Mouse (Mus musculus) kidney, embryonic 15.5 days (tissue): Measurements from ENCODE around the gene Tent5b. TPM values are rescaled to one million over a fixed set of nuclear protein-coding genes. Genes with fewer than 3 reads are reported as not detected.

Experiments
- ATAC-seq: fragments of 200-750 bp; cut with Nextera tagmentation; replicated peaks from 2 replicates; pipeline ENCODE4 v1.8.0; 2017; ENCODE audit warnings: moderate TSS enrichment; ENCODE audit not compliant: low FRiP score
- H3K27ac ChIP-seq: fragments of 300-500 bp; sonication (generic); 2 replicates; pipeline ENCODE4 v1.5.1; 2015; ENCODE audit warnings: mild to moderate bottlenecking, inconsistent platforms
- H3K27me3 ChIP-seq: fragments of 300-500 bp; sonication (generic); 2 replicates; pipeline ENCODE4 v1.6.1; 2015; ENCODE audit warnings: inconsistent platforms
- H3K36me3 ChIP-seq: fragments of 300-500 bp; sonication (generic); 2 replicates; pipeline ENCODE4 v1.6.1; 2015; ENCODE audit warnings: inconsistent platforms
- H3K4me1 ChIP-seq: fragments of 300-500 bp; sonication (generic); 2 replicates; pipeline ENCODE4 v1.6.1; 2015; ENCODE audit warnings: inconsistent platforms
- H3K4me2 ChIP-seq: fragments of 300-500 bp; sonication (generic); 2 replicates; pipeline ENCODE4 v1.6.1; 2015; ENCODE audit warnings: moderate library complexity, mild to moderate bottlenecking, inconsistent platforms
- H3K4me3 ChIP-seq: fragments of 300-500 bp; sonication (generic); replicated peaks from 2 replicates; pipeline ENCODE4 v1.5.1; 2015; ENCODE audit warnings: mild to moderate bottlenecking, inconsistent platforms
- H3K9ac ChIP-seq: fragments of 300-500 bp; sonication (generic); 2 replicates; pipeline ENCODE4 v1.6.1; 2015; ENCODE audit warnings: mild to moderate bottlenecking, inconsistent platforms
- H3K9me3 ChIP-seq: fragments of 300-500 bp; sonication (generic); replicated peaks from 2 replicates; pipeline ENCODE4 v1.6.1; 2016; ENCODE audit warnings: inconsistent platforms
- WGBS: fragments of 180-500 bp; shearing (Covaris S2); methylation state at CpG from one replicate; pipeline ENCODE4 v1.1.7; 2015; ENCODE audit warnings: mixed read lengths; 5-methylcytosine and 5-hydroxymethylcytosine counted together
- polyA plus RNA-seq: library from polyadenylated mRNA; unstranded; fragments of >200 nt; fragmentation: Nextera tagmentation; extraction: Ambion mirVana; gene quantifications from 2 replicates; pipeline ENCODE4 v1.2.1, GENCODE M21; 2015

Tent5b gene
- polyA plus RNA-seq, 1 experiment from 2014 or later = 1.3 TPM

GRCm38 (mm10) chr4:133493895-133494294, 14.0 kb downstream of the Tent5b start:
- WGBS = 18% methylated on average over 11 of the region's 12 CpGs
- Histone ChIP-seq H3K36me3 (no peaks in the 10 kb centered on the region), H3K9me3 (no peaks in the 10 kb centered on the region), H3K4me1 (peaks cover 45% of the 10 kb centered on the region), H3K27ac (peak overlapping the region; percentile 4; the same call in 1 of the 2 replicates), H3K4me2 (peak overlapping the region; percentile 64), H3K4me3 (peak overlapping the region; percentile 38), H3K9ac (no peak overlapping the region), H3K27me3 (peaks cover 47% of the 10 kb centered on the region)
- ATAC-seq = no peak

DNA sequence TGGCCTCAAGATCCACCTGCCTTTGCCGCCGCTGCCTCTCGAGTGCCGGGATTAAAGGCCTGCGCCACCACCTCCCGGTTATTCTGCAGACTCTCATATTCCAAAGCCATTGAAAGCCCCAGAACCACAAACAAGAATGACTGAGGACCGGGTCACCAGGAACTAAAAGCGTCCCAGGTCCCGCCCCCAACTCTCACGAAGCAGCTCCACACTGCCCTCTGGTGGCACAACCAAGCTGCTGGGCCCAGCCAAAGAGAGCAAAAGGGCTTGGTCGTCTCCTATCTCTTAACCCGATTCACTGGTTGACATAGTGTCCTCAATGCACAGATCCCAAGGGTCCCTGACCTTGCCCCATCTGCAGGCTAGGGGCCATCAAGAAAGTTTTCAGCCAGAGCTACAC, 14.5 kb downstream of the Tent5b start:
- 1% methylated on average over 12 of the region's 12 CpGs for WGBS
- ATAC-seq = peak; percentile 19; the same call in 1 of the 2 replicates

DNA sequence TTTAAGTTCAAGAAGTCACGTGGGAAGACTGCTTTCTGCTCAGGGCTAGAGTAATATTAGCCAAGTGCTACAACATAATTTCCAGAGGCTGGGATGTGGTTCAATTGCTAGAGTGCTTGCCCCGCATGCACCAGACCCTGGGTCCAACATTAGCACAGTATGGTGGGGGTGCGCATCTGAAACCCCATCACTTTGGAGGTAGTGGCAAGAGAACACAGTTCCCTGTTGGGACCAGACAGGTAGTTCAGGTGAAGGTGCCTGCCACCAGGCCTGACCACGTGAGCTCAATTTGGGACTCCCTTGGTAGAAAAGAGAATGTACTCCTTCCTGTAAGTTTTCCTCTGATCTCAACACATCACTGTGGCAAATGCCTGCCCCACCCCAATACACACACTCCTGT, 14.9 kb downstream of the Tent5b start:
- H3K4me2 ChIP-seq = peak overlapping the region; percentile 64; the same call in 1 of the 2 replicates
- no peak overlapping the region for H3K9ac ChIP-seq
- ATAC-seq = no peak
- 66% methylated on average over 4 of the region's 4 CpGs for WGBS
- H3K36me3 ChIP-seq = no peaks in the 10 kb centered on the region
- no peaks in the 10 kb centered on the region for H3K9me3 ChIP-seq
- H3K27me3 ChIP-seq = peaks cover 57% of the 10 kb centered on the region
- peaks cover 41% of the 10 kb centered on the region for H3K4me1 ChIP-seq
- no peak overlapping the region for H3K4me3 ChIP-seq
- H3K27ac ChIP-seq = no peak overlapping the region

More for the DNA sequence above, 14.5 kb downstream of the Tent5b start:
- no peak overlapping the region for H3K9ac ChIP-seq
- peaks cover 52% of the 10 kb centered on the region for H3K27me3 ChIP-seq
- H3K4me2 ChIP-seq = peak overlapping the region; percentile 64
- peaks cover 45% of the 10 kb centered on the region for H3K4me1 ChIP-seq
- no peaks in the 10 kb centered on the region for H3K9me3 ChIP-seq
- H3K27ac ChIP-seq = peak overlapping the region; percentile 4; the same call in 1 of the 2 replicates
- peak overlapping the region; percentile 38 for H3K4me3 ChIP-seq
- H3K36me3 ChIP-seq = no peaks in the 10 kb centered on the region

DNA sequence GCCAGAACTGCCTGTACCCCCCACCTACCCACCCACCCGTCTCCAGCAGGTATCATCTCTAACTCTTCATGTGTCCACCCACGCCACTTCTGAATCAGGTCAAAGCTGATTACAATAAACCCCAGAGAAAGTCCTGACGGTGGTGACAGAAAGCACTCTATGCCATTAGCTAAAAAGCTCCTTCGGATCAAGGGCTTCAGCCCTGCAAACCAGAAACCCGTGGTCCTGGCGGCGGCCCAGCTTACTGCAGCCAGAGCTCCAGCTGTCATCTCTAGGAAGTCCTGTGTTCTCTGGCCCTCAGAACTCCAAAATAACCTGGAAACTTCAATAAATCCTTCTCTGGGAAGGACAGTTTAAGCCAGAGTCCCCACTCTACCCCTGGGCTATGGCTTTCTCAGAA, 15.8 kb downstream of the Tent5b start:
- H3K27ac ChIP-seq = no peak overlapping the region
- no peak for ATAC-seq
- no peak overlapping the region for H3K4me3 ChIP-seq
- no peak overlapping the region for H3K9ac ChIP-seq
- 33% methylated on average over 7 of the region's 7 CpGs for WGBS
- no peak overlapping the region for H3K4me2 ChIP-seq
- peaks cover 41% of the 10 kb centered on the region for H3K4me1 ChIP-seq
- H3K36me3 ChIP-seq = no peaks in the 10 kb centered on the region
- H3K9me3 ChIP-seq = no peaks in the 10 kb centered on the region
- peaks cover 65% of the 10 kb centered on the region for H3K27me3 ChIP-seq

GRCm38 (mm10) chr4:133496738-133497445, 17.0 kb downstream of the Tent5b start:
- Histone ChIP-seq H3K4me1 (peaks cover 37% of the 10 kb centered on the region), H3K27me3 (peaks cover 77% of the 10 kb centered on the region), H3K4me3 (peak overlapping the region; percentile 62; the same call in 1 of the 2 replicates), H3K36me3 (no peaks in the 10 kb centered on the region), H3K4me2 (peak overlapping the region; percentile 100; the same call in 1 of the 2 replicates), H3K27ac (no peak overlapping the region), H3K9ac (no peak overlapping the region), H3K9me3 (no peaks in the 10 kb centered on the region)
- 20% methylated on average over 6 of the region's 6 CpGs for whole genome bisulfite sequencing
- no peak for ATAC-seq

DNA sequence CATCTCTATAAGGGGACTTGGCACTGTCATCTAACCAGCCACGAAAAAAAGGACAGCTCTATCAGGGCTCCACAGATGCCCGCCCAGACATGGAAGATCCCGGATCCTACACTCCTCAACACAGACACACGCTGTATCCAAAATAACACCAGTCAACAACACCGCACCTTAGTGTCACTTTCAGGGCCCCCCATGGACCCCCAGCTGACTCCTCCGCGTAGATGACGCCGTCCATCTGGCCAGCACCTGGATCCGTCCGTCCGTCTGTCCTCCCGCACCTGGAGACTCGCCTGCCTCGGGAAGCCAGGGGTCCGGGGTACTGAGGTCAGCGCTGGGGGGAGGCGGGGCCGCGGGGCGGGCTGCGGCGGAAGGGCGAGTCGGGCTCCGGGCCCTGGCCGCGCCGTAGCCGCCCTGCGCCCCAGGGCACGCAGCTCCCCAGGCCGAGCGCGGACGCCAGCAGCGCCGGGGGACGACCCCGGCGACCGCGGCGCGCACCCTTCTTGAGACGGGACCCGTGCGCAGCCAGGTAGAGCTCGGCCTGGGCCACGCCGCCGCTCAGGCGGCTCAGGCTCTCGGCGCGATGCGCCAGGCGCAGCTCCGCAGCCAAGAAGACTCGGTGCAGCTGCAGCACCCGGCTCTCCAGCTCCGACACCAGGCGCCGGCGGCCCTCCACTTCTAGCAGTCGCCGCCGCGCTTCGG, 17.7 kb downstream of the Tent5b start:
- no peaks in the 10 kb centered on the region for H3K36me3 ChIP-seq
- peaks cover 35% of the 10 kb centered on the region for H3K4me1 ChIP-seq
- peak overlapping the region; percentile 62 for H3K4me3 ChIP-seq
- peak; percentile 16; the same call in 1 of the 2 replicates for ATAC-seq
- no peak overlapping the region for H3K27ac ChIP-seq
- H3K4me2 ChIP-seq = peak overlapping the region; percentile 100
- peak overlapping the region; percentile 55 for H3K9ac ChIP-seq
- H3K27me3 ChIP-seq = peaks cover 84% of the 10 kb centered on the region
- H3K9me3 ChIP-seq = no peaks in the 10 kb centered on the region
- 1% methylated on average over 64 of the region's 70 CpGs for WGBS

- 1% methylated on average over 50 of the region's 53 CpGs for WGBS
Observed at GRCm38 (mm10) chr4:133498160-133498724, 18.3 kb downstream of the Tent5b start, which contains the start of gene Trnp1. Gene Trnp1 (minus strand): TSS chr4:133498550.

GRCm38 (mm10) chr4:133501514-133501913, 21.6 kb downstream of the Tent5b start:
- no peak overlapping the region for H3K4me3 ChIP-seq
- WGBS = 68% methylated on average over 7 of the region's 7 CpGs
- no peaks in the 10 kb centered on the region for H3K36me3 ChIP-seq
- H3K4me1 ChIP-seq = peaks cover 27% of the 10 kb centered on the region
- H3K9ac ChIP-seq = no peak overlapping the region
- H3K9me3 ChIP-seq = no peaks in the 10 kb centered on the region
- peaks cover 86% of the 10 kb centered on the region for H3K27me3 ChIP-seq
- no peak for ATAC-seq
- no peak overlapping the region for H3K27ac ChIP-seq
- H3K4me2 ChIP-seq = no peak overlapping the region

More at GRCm38 (mm10) chr4:133498160-133498724, 18.3 kb downstream of the Tent5b start, which contains the start of gene Trnp1:
- Histone ChIP-seq H3K4me3 (peak within 1 kb of the TSS; percentile 62), H3K27me3 (peaks cover 89% of the 10 kb centered on the region), H3K9me3 (no peaks in the 10 kb centered on the region), H3K27ac (no peak within 1 kb of the TSS), H3K36me3 (no peaks in the 10 kb centered on the region), H3K4me2 (peak within 1 kb of the TSS; percentile 100), H3K9ac (peak within 1 kb of the TSS; percentile 55), H3K4me1 (peaks cover 34% of the 10 kb centered on the region)
- ATAC-seq = peak; percentile 82

GRCm38 (mm10) chr4:133504300-133504699, 24.4 kb downstream of the Tent5b start:
- Histone ChIP-seq H3K9me3 (no peaks in the 10 kb centered on the region), H3K4me2 (no peak overlapping the region), H3K4me3 (no peak overlapping the region), H3K27me3 (peaks cover 71% of the 10 kb centered on the region), H3K4me1 (peaks cover 6% of the 10 kb centered on the region; the same call in 1 of the 2 replicates), H3K27ac (no peak overlapping the region), H3K36me3 (no peaks in the 10 kb centered on the region), H3K9ac (no peak overlapping the region)
- WGBS = 46% methylated on average over 5 of the region's 5 CpGs
- no peak for ATAC-seq

DNA sequence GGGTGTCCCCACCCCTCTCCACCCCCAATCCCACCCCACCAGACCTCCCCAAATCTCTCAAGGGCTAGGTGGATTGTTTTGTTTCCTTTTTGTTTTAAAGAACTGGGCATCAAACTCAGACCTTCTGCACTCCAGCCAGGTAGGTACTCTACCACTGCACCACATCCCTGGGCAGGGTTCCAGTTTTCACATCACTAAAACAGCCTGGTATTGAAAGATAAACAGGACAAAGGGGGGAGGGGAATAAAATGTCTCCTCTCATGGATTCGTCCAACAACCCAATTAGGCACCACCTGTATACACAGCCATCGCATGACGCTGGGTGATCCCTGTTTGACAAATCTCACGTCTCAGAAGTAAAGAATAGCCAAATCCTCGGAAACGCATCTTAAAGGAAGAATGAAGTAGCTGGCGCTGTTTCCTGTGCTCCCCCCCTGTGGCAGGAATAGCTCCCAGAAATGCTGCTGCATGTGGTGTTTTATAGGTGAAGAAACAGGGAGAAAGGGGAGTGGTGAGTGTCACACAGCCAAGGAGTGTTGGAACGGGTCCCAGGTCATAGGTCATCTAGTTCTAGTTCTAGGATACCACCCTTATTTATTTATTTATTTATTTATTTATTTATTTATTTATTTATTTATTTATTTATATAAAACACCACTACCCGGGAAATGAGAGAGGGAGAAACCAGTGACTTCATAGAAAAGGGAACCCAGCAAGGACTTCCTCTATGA, 25.0 kb downstream of the Tent5b start:
- Histone ChIP-seq H3K36me3 (no peaks in the 10 kb centered on the region), H3K9me3 (no peaks in the 10 kb centered on the region), H3K27me3 (peaks cover 65% of the 10 kb centered on the region), H3K4me3 (no peak overlapping the region), H3K9ac (no peak overlapping the region), H3K4me2 (no peak overlapping the region), H3K27ac (no peak overlapping the region), H3K4me1 (0 out of 2 replicates have a peak, but pooled peaks cover 4% of the 10 kb centered on the region)
- no peak for ATAC-seq
- 67% methylated on average over 9 of the region's 9 CpGs for WGBS

GRCm38 (mm10) chr4:133506573-133506972, 26.6 kb downstream of the Tent5b start:
- no peak overlapping the region for H3K4me2 ChIP-seq
- H3K9me3 ChIP-seq = no peaks in the 10 kb centered on the region
- H3K27me3 ChIP-seq = peaks cover 49% of the 10 kb centered on the region
- H3K36me3 ChIP-seq = no peaks in the 10 kb centered on the region
- no peak overlapping the region for H3K9ac ChIP-seq
- ATAC-seq = no peak
- H3K4me1 ChIP-seq = 0 out of 2 replicates have a peak, but pooled peaks cover 4% of the 10 kb centered on the region
- 75% methylated on average over 5 of the region's 5 CpGs for WGBS
- no peak overlapping the region for H3K4me3 ChIP-seq
- no peak overlapping the region for H3K27ac ChIP-seq
